Mouse (Mus musculus) midbrain, embryonic 15.5 days (tissue): ENCODE data around the gene Serpinf2. TPM values are rescaled to one million over a fixed set of nuclear protein-coding genes. Genes with fewer than 3 reads are reported as not detected.

ENCODE experiments used
- ATAC-seq: fragments of 200-750 bp; cut with Nextera tagmentation; replicated peaks from 2 replicates; pipeline ENCODE4 v1.8.0; 2017; ENCODE audit warnings: moderate TSS enrichment
- H3K27ac ChIP-seq: fragments of 300-500 bp; sonication (generic); 2 replicates; pipeline ENCODE4 v1.5.1; 2015; ENCODE audit warnings: mild to moderate bottlenecking, inconsistent platforms
- H3K27me3 ChIP-seq: fragments of 300-500 bp; sonication (generic); replicated peaks from 2 replicates; pipeline ENCODE4 v1.6.1; 2015; ENCODE audit warnings: inconsistent platforms
- H3K36me3 ChIP-seq: fragments of 300-500 bp; sonication (generic); replicated peaks from 2 replicates; pipeline ENCODE4 v1.6.1; 2015; ENCODE audit warnings: inconsistent platforms
- H3K4me1 ChIP-seq: fragments of 300-500 bp; sonication (generic); 2 replicates; pipeline ENCODE4 v1.6.1; 2015; ENCODE audit warnings: inconsistent platforms
- H3K4me2 ChIP-seq: fragments of 300-500 bp; sonication (generic); 2 replicates; pipeline ENCODE4 v1.6.1; 2015; ENCODE audit warnings: inconsistent platforms, mild to moderate bottlenecking, moderate library complexity
- H3K4me3 ChIP-seq: fragments of 300-500 bp; sonication (generic); 2 replicates; pipeline ENCODE4 v1.5.1; 2015; ENCODE audit warnings: mild to moderate bottlenecking, inconsistent platforms
- H3K9ac ChIP-seq: fragments of 300-500 bp; sonication (generic); 2 replicates; pipeline ENCODE4 v1.6.1; 2015; ENCODE audit warnings: mild to moderate bottlenecking, inconsistent platforms
- H3K9me3 ChIP-seq: fragments of 300-500 bp; sonication (generic); 2 replicates; pipeline ENCODE4 v1.6.1; 2016; ENCODE audit warnings: inconsistent platforms
- WGBS: fragments of 180-500 bp; shearing (Covaris S2); methylation state at CpG from one replicate; pipeline ENCODE4 v1.1.7; 2015; ENCODE audit warnings: mixed read lengths; 5-methylcytosine and 5-hydroxymethylcytosine counted together
- polyA plus RNA-seq: library from polyadenylated mRNA; unstranded; fragments of >200 nt; fragmentation: Nextera tagmentation; extraction: Ambion mirVana; gene quantifications from 2 replicates; pipeline ENCODE4 v1.2.1, GENCODE M21; 2015

The Serpinf2 gene
- polyA plus RNA-seq, 1 experiment from 2014 or later = not detected

DNA sequence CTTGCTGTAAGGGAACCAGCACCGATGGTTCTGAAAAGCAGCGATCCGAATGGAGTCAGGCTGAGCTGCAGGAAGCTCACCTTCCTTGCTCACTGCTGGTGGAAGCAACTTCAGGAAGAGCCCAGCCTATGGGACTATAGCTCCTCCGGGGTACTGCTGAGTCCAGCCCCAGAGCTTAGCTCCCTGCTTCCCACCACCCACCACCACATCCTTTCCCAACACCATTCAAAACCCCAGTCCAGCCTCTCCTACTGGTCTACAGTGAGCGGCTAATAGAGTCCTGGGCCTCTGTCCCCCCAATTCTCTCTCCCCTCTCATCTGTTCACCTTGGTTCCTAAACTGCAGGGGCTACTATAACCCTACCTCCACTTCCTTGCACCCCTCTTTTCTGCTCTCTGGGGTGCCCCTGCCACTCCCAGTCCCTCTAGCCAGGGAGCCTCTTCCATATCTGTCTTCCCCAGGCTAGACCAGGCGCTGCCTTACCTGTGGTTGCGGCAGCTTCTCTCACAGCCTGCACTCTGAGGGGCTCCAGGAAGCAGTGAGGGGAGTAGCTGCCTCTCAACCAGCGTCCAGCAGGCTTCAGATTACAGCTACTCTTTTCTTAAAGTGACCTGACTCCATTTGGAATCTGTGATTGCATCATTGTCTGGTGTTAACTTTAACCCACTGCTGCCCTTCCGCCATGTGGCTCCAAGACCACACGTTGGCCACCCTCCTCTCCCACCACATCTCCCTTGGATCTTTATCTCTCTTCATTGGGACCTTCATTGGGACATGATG is 17.2 kb downstream of the Serpinf2 start, which contains the start of gene Serpinf1:
Gene Serpinf1 (minus strand): TSS at position 689 of the 780 bp plus-strand sequence.
- no peak within 1 kb of the TSS for H3K27ac ChIP-seq
- H3K9me3 ChIP-seq = no peaks in the 10 kb centered on the region
- H3K4me3 ChIP-seq = no peak within 1 kb of the TSS
- no peaks in the 10 kb centered on the region for H3K36me3 ChIP-seq
- no peak within 1 kb of the TSS for H3K9ac ChIP-seq
- ATAC-seq = no peak
- no peaks in the 10 kb centered on the region for H3K4me1 ChIP-seq
- H3K4me2 ChIP-seq = no peak within 1 kb of the TSS
- no peaks in the 10 kb centered on the region for H3K27me3 ChIP-seq
- 59% methylated on average over 10 of the region's 10 CpGs for WGBS

DNA sequence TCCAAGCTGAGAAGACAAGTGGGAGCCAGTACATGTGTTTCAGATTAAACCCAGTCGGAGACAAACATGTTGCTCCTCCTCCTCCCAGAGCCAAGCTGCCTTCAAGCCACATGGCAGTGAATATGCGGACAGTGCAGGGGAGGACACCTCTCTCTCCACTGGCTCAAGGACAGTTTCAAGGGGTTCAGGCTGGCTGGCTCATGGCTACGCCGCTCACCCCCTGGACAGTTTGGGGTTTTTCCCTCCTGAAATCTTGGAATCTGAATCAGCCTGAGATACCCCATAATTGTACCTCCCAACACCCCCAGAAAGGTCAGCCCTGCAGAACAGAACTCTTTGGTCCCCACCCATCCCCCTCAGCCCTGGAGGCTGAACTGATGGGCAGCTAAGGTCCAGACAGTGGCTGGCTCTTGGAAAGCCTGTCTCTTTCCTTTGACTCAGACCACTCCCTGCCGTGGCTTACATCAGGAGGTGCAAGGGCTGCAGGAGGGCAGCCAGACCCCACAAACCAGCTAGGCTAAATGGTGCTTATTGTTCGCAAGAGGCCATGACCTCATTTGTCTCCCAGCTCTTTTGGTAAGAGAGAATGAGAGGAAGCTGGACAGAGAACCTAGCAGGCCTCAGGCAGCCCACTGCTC is 17.9 kb downstream of the Serpinf2 start:
- H3K36me3 ChIP-seq = no peaks in the 10 kb centered on the region
- 47% methylated on average over 6 of the region's 6 CpGs for WGBS
- no peak overlapping the region for H3K4me3 ChIP-seq
- no peaks in the 10 kb centered on the region for H3K4me1 ChIP-seq
- no peaks in the 10 kb centered on the region for H3K9me3 ChIP-seq
- no peak overlapping the region for H3K9ac ChIP-seq
- no peak for ATAC-seq
- H3K27ac ChIP-seq = no peak overlapping the region
- H3K4me2 ChIP-seq = no peak overlapping the region
- no peaks in the 10 kb centered on the region for H3K27me3 ChIP-seq

DNA sequence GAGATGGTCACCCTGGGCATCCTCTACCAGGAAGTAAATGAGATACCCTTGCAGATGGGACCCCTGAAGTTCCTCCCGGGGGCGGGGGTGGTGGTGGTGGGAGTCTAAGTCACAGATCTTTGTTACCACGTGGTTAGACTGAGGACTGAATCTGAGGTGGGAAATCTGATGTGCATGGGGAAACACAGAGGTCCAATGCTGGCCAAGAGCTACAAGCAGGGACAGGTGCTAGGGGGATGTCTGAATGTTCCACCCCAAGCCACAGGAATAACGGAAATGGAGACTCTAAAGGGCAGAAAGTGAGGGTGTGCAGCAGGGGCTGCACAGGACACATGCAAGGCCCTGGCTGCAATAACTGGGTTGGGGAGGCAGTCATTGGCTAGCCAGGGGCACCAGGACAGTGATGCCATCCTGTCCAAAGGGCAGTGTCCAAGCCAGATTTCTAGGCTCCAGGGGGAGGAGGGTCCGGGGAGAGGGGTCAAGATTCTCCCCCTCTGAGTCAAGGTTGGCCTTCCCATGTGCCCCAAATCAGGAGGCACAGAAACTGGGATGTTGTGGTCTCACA is 18.5 kb downstream of the Serpinf2 start:
- H3K4me2 ChIP-seq = no peak overlapping the region
- H3K27me3 ChIP-seq = no peaks in the 10 kb centered on the region
- no peak overlapping the region for H3K4me3 ChIP-seq
- no peaks in the 10 kb centered on the region for H3K4me1 ChIP-seq
- no peaks in the 10 kb centered on the region for H3K9me3 ChIP-seq
- no peak for ATAC-seq
- H3K9ac ChIP-seq = no peak overlapping the region
- no peak overlapping the region for H3K27ac ChIP-seq
- H3K36me3 ChIP-seq = no peaks in the 10 kb centered on the region
- 73% methylated on average over 5 of the region's 5 CpGs for WGBS

DNA sequence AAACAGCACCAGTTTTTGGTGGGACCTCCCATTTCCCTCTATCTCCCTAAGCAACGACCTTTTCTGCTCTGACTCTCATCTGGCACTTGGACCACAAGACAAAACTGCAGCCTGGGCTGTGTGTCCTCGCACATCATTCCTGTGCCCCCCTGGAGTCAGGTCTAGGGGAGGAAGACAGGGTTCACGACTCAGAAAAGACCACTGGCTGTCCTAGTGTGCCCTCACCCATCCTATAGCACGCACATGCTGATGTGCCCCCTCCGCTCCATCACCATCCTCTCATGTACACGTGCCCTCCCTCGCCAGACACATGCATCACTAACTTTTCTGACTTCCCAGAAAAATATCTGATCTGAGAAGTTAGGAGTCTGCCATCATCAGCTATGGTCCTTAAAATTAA is 19.4 kb downstream of the Serpinf2 start:
- WGBS = 83% methylated on average over 7 of the region's 7 CpGs
- H3K4me3 ChIP-seq = no peak overlapping the region
- H3K36me3 ChIP-seq = no peaks in the 10 kb centered on the region
- H3K9ac ChIP-seq = no peak overlapping the region
- no peaks in the 10 kb centered on the region for H3K27me3 ChIP-seq
- no peak for ATAC-seq
- no peaks in the 10 kb centered on the region for H3K9me3 ChIP-seq
- no peaks in the 10 kb centered on the region for H3K4me1 ChIP-seq
- no peak overlapping the region for H3K4me2 ChIP-seq
- H3K27ac ChIP-seq = no peak overlapping the region

DNA sequence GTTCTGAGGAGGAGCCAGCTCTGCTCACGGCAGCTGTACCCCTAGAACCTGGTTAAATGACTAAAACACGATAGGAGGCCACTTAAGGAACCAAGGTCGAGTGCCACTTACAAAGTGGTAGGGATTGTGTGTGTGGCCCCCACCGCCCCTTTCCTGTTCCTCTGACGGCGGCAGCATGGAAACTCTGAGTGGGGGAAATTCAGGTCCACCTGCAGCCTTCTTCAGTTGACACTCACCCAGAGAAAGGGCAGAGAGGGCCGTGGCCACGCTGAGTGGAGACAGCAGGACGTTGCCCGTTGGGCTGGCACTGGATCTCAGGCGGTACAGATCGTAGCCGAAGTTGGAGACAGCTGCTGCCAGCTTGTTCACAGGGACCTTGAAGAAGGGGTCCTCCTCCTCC is 23.4 kb downstream of the Serpinf2 start:
- Histone ChIP-seq H3K27me3 (no peaks in the 10 kb centered on the region), H3K9me3 (no peaks in the 10 kb centered on the region), H3K4me2 (no peak overlapping the region), H3K27ac (no peak overlapping the region), H3K9ac (no peak overlapping the region), H3K4me1 (no peaks in the 10 kb centered on the region), H3K4me3 (no peak overlapping the region), H3K36me3 (no peaks in the 10 kb centered on the region)
- 88% methylated on average over 13 of the region's 13 CpGs for WGBS
- ATAC-seq = no peak

DNA sequence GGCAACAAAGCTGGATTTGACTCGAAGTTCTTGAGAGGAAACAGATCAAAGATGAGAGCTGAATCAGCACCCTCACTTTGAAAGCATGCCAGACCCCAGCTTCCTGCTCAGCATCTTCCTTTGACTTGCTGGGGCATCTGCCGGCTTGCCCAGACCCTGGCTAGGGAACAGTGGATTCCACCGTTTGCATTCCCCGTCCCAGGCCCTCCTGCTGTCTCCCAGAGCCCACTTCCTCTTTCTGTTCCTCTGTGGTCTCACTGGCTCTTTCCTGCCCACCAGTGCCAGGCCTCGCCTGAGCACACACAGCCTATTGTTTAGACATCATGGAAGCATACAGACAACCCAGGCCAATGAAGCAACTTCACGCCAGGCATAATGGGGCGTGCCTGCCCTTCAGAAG is 24.3 kb downstream of the Serpinf2 start:
- H3K4me3 ChIP-seq = no peak overlapping the region
- no peak for ATAC-seq
- no peak overlapping the region for H3K9ac ChIP-seq
- no peaks in the 10 kb centered on the region for H3K9me3 ChIP-seq
- no peaks in the 10 kb centered on the region for H3K4me1 ChIP-seq
- WGBS = 43% methylated on average over 7 of the region's 7 CpGs
- H3K4me2 ChIP-seq = no peak overlapping the region
- no peak overlapping the region for H3K27ac ChIP-seq
- H3K27me3 ChIP-seq = no peaks in the 10 kb centered on the region
- H3K36me3 ChIP-seq = no peaks in the 10 kb centered on the region

DNA sequence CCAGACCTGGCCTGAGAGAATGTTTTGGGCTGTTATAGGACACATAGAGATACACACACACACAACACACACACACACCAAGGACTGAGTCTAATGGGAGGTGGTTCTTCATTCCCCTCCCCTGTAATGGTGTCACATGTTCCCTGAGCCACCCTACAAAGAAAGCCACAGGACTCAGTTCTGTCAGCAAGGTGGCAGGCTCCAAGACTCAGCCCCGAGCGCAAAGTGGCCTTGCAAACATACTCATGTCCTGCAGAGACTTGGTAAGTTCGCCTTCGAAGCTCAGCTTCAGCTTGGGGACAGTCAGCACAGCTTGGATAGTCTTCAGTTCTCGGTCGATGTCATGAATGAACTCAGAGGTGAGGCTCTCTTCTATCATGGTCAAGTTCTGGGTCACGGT is 28.8 kb downstream of the Serpinf2 start:
- Histone ChIP-seq H3K9ac (no peak overlapping the region), H3K4me1 (no peaks in the 10 kb centered on the region), H3K4me2 (no peak overlapping the region), H3K36me3 (no peaks in the 10 kb centered on the region), H3K4me3 (no peak overlapping the region), H3K27me3 (no peaks in the 10 kb centered on the region), H3K27ac (no peak overlapping the region), H3K9me3 (no peaks in the 10 kb centered on the region)
- WGBS = 94% methylated on average over 7 of the region's 7 CpGs
- ATAC-seq = no peak

DNA sequence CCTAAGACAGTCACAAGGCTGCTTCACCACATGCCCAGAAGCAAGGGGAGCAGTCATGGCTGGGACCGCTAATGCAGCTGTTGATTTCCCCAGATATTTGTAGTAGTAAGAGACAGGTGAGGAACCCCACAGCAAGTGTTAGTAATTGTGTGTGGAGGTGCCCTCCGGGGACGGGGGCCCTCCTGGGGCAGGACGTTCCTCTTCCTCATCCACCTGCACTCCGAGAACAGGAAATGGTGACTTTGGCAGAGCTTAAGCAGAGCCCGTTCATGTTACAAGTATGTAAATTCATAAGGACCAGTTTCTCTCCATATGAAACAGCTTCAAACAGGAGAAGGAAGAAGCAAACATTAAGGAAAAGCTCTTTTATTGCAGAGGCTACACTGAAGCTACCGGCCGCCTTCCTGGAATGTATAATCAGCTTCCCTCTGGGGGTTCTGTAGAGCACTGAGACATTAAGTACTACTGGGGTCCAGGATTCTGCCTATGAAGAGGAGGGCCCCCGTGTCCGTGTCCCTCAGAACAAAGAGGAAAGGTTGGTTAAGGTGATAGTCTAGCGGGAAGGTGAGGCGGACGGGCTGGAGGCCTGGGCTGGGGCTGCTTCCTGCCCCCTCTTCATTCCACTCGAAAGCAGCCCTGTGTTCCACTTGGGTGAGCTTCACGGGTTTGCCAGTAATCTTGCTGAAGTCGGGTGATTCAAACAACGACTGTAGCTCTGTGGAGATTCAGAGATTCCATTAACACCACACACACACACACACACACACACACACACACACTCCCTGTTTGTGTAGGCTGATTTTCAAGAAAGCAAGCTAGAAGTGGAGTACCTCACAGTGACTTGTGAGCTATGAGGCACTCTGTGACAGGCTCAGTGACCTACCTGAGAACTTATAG is 29.5 kb downstream of the Serpinf2 start:
- 73% methylated on average over 17 of the region's 17 CpGs for WGBS
- Histone ChIP-seq H3K27me3 (no peaks in the 10 kb centered on the region), H3K4me2 (no peak overlapping the region), H3K9me3 (no peaks in the 10 kb centered on the region), H3K4me3 (no peak overlapping the region), H3K4me1 (no peaks in the 10 kb centered on the region), H3K36me3 (no peaks in the 10 kb centered on the region), H3K9ac (no peak overlapping the region), H3K27ac (no peak overlapping the region)
- ATAC-seq = no peak

DNA sequence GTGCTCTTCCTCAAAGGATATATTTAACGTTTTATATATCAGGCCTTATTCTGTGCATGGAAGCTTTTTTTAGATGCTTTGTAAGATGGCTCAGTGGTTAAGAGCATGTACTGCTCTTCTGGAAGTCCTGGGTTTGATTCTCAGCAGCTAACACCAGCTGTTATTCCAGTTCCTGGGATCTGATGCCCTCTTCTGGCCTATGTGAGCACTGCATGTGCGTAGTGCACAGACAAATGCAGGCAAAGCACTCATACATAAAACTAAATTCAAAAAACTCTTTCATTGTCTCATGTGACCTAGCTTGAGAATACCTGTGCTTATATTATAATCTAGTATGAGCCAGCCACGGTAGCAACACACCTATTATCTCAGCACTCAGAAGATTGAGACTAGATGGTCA is 32.5 kb downstream of the Serpinf2 start:
- H3K4me3 ChIP-seq = no peak overlapping the region
- H3K27ac ChIP-seq = no peak overlapping the region
- 47% methylated on average over 3 of the region's 3 CpGs for WGBS
- no peaks in the 10 kb centered on the region for H3K4me1 ChIP-seq
- no peaks in the 10 kb centered on the region for H3K9me3 ChIP-seq
- no peak overlapping the region for H3K4me2 ChIP-seq
- no peak for ATAC-seq
- H3K36me3 ChIP-seq = no peaks in the 10 kb centered on the region
- no peaks in the 10 kb centered on the region for H3K27me3 ChIP-seq
- H3K9ac ChIP-seq = no peak overlapping the region

DNA sequence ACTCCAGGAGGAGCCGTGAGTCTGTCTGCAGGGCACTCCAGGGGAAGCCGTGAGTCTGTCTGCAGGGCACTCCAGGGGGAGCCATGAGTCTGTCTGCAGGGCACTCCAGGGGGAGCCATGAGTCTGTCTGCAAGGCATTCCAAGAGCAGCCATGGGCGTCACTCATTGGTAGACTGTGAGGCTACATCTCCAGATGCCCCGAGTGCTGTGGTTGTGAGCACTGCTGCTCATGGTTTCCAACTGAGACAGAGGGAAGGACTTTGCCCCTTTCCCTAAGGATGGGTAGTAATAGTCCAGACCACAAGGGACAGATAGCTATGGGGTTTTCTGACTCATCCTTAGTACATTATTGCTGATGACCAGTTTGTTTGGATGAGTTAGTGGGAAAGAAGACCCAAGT is 33.3 kb downstream of the Serpinf2 start:
- Histone ChIP-seq H3K4me2 (no peak overlapping the region), H3K27me3 (no peaks in the 10 kb centered on the region), H3K36me3 (no peaks in the 10 kb centered on the region), H3K4me1 (no peaks in the 10 kb centered on the region), H3K9me3 (no peaks in the 10 kb centered on the region), H3K4me3 (no peak overlapping the region), H3K27ac (no peak overlapping the region), H3K9ac (no peak overlapping the region)
- WGBS = 75% methylated on average over 4 of the region's 4 CpGs
- no peak for ATAC-seq

DNA sequence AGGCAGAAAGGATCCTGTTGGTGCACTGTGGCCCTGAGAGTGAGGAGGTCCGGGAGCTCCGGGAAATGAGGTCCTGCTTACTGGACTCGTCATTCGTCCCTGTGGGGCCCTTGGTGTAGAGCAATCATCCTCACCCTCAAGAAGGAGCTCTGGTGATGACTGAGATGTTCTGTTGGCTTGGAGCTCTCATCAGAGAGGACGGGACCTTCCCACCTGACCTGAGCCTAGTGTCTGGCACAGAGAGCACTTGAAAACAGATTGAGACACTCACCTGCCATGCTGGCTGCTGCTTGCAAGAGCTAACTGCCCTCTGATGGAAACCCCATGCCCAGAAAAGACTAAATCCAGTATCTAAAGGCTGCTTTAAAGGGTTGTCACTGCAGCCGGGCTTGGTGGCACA is 34.6 kb downstream of the Serpinf2 start:
- no peaks in the 10 kb centered on the region for H3K36me3 ChIP-seq
- H3K27ac ChIP-seq = no peak overlapping the region
- no peak overlapping the region for H3K9ac ChIP-seq
- no peak overlapping the region for H3K4me3 ChIP-seq
- 89% methylated on average over 6 of the region's 6 CpGs for WGBS
- ATAC-seq = no peak
- no peaks in the 10 kb centered on the region for H3K27me3 ChIP-seq
- H3K4me2 ChIP-seq = no peak overlapping the region
- no peaks in the 10 kb centered on the region for H3K9me3 ChIP-seq
- H3K4me1 ChIP-seq = no peaks in the 10 kb centered on the region
